Mouse (Mus musculus) heart, embryonic 12.5 days (tissue): Measurements from ENCODE around the gene Upf3a. TPM values are rescaled to one million over a fixed set of nuclear protein-coding genes. Genes with fewer than 3 reads are reported as not detected.
A peak's percentile ranks its signal among the peaks of the same experiment; 100 is the strongest.
"Not testable (repeated sequence)": the region's sequence is repeated elsewhere in the genome, so short reads cannot be mapped to it uniquely, and the experiment has no call there.

Experiments
- ATAC-seq: fragments of 200-750 bp; cut with Nextera tagmentation; 2 replicates; pipeline ENCODE4 v1.8.0; 2017; ENCODE audit warnings: moderate TSS enrichment, moderate library complexity; ENCODE audit not compliant: insufficient number of reproducible peaks, low FRiP score
- H3K27ac ChIP-seq: fragments of 300-500 bp; sonication (generic); 2 replicates; pipeline ENCODE4 v1.5.1; 2016; ENCODE audit warnings: mild to moderate bottlenecking, moderate library complexity; ENCODE audit not compliant: poor library complexity, severe bottlenecking
- H3K27me3 ChIP-seq: fragments of 300-500 bp; sonication (generic); replicated peaks from 2 replicates; pipeline ENCODE4 v1.6.1; 2016; ENCODE audit warnings: mild to moderate bottlenecking, moderate library complexity
- H3K36me3 ChIP-seq: fragments of 300-500 bp; sonication (generic); 2 replicates; pipeline ENCODE4 v1.6.1; 2016; ENCODE audit warnings: mild to moderate bottlenecking, moderate library complexity
- H3K4me1 ChIP-seq: fragments of 300-500 bp; sonication (generic); replicated peaks from 2 replicates; pipeline ENCODE4 v1.6.1; 2016; ENCODE audit warnings: mild to moderate bottlenecking
- H3K4me2 ChIP-seq: fragments of 300-500 bp; sonication (generic); 2 replicates; pipeline ENCODE4 v1.6.1; 2016; ENCODE audit warnings: mild to moderate bottlenecking, moderate library complexity
- H3K4me3 ChIP-seq: fragments of 300-500 bp; sonication (generic); 2 replicates; pipeline ENCODE4 v1.5.1; 2016; ENCODE audit warnings: mild to moderate bottlenecking
- H3K9ac ChIP-seq: fragments of 300-500 bp; sonication (generic); 2 replicates; pipeline ENCODE4 v1.6.1; 2016; ENCODE audit warnings: mild to moderate bottlenecking, moderate library complexity
- H3K9me3 ChIP-seq: fragments of 300-500 bp; sonication (generic); replicated peaks from 2 replicates; pipeline ENCODE4 v1.6.1; 2016; ENCODE audit warnings: mild to moderate bottlenecking, moderate library complexity
- WGBS: fragments of 180-500 bp; shearing (Covaris S2); methylation state at CpG from one replicate; pipeline ENCODE4 v1.1.7; 2016; 5-methylcytosine and 5-hydroxymethylcytosine counted together
- polyA plus RNA-seq: library from polyadenylated mRNA; unstranded; fragments of >200 nt; fragmentation: Nextera tagmentation; extraction: Ambion mirVana; gene quantifications from 2 replicates; pipeline ENCODE4 v1.2.1, GENCODE M21; 2016

Upf3a gene
- polyA plus RNA-seq, 1 experiment from 2014 or later, result 27.9 TPM

DNA sequence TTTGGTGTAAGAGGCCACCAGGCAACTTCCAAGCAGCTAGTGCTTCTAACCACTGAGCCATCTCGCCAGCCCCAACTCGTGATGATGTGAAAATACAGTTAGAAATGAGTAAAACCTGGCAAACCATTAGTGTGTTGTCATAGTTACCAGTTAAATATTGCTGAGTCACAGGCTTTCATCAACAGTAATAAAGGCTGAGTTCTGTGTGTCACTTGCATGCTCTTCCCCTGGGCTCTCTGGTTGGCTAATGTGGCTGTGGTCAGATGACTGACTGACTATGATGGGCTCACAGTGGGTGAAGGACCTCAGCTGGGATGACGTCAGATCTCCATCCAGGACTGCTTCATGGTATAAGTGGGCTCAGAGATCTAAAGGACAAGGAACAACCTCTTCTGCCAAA lies 4.9 kb upstream of the Upf3a start:
- Histone ChIP-seq H3K4me2 (no peak overlapping the region), H3K4me3 (no peak overlapping the region), H3K9me3 (no peaks in the 10 kb centered on the region), H3K27me3 (no peaks in the 10 kb centered on the region), H3K9ac (no peak overlapping the region), H3K27ac (no peak overlapping the region), H3K4me1 (peaks cover 7% of the 10 kb centered on the region), H3K36me3 (peaks cover 57% of the 10 kb centered on the region)
- 84% methylated on average over 3 of the region's 3 CpGs for WGBS
- ATAC-seq, result no peak

DNA sequence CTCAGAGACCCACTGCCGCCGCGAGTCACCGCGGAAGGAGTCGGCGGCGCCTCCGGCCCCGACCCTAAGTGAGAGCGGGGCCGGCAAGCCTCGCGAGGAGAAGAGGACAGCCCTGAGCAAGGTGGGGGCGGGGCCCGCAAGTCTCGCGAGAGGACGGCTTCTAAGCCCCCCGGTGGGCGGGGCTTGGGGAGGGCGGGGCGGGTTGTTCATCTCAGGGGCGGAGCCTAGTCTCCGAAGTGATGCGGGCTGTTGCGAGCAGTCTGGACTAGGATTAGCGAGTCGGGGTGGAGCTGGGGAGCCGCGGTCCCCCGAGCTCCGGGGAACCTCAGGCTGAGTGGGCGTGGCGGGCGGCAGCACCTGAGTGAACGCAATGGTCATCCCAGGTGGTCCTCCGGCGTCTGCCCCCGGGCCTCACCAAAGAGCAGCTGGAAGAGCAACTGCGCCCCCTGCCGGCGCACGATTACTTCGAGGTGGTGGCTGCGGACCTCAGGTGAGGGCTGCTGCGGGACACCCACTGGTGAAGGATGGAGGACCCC lies 417 bp downstream of the Upf3a start:
- ATAC-seq, result peak; percentile 96
- Histone ChIP-seq H3K4me1 (peaks cover 11% of the 10 kb centered on the region), H3K27ac (peak overlapping the region; percentile 94), H3K36me3 (peaks cover 39% of the 10 kb centered on the region), H3K27me3 (no peaks in the 10 kb centered on the region), H3K9ac (peak overlapping the region; percentile 84), H3K4me3 (peak overlapping the region; percentile 81), H3K4me2 (peak overlapping the region; percentile 77), H3K9me3 (no peaks in the 10 kb centered on the region)
- under 1% methylated on average over 45 of the region's 47 CpGs for WGBS

DNA sequence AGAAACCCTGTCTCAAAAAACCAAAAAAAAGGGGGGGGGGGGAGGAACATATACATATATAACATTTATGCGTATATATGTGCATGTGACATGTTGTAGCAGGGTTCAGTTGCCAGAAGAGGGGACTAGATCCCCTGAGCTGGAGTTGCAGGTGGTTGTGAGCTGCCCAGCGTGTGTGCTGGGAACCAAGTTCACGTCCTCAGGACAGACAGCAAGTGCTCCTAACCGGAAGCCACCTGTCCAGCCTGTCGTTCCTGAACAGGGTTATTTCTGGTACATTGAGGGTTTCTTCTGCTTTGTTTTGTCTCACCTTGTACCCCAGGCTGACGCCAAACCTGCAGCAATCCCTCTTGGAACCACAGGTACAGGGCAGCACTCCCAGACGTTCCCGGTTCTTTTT lies 4.2 kb downstream of the Upf3a start:
- WGBS, result 94% methylated on average over 8 of the region's 8 CpGs

DNA sequence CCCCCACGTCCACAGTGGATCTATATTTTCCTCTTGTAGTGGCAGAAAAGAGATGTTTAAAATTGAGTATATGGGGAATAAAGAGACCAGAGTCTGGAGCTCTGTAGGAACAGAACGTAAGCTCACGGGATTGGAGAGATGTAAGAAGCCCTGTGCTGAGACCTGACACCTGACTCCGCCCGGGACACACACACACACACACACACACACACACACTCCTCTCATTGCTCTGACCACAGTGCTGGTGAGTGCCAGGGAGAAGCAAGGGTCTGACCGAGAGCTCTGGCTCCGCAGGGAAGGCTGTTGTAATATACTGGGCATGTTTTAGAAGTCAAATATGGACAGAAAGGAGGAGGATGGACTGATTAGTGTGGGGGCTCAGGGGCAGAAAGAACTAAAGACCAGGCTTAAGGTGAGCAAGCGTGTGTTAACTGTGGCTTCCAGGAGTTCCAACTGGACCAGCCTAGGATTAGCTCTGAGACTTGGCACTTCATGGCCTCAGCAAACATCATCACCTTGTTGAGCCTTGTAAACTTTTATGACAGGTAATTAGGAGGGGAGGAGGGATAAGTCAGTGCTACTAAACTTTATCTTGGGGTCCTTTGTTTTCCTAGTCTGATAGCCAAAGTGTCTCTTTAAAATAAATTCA lies 7.8 kb downstream of the Upf3a start:
- Histone ChIP-seq H3K36me3 (peaks cover 79% of the 10 kb centered on the region), H3K27me3 (no peaks in the 10 kb centered on the region), H3K9ac (no peak overlapping the region), H3K9me3 (no peaks in the 10 kb centered on the region), H3K4me1 (no peaks in the 10 kb centered on the region), H3K27ac (no peak overlapping the region), H3K4me2 (no peak overlapping the region), H3K4me3 (no peak overlapping the region)
- no peak for ATAC-seq
- WGBS, result 88% methylated on average over 8 of the region's 8 CpGs

More for the DNA sequence above, 4.2 kb downstream of the Upf3a start:
- H3K9ac ChIP-seq, result no peak overlapping the region
- no peak overlapping the region for H3K27ac ChIP-seq
- H3K4me3 ChIP-seq, result no peak overlapping the region
- H3K36me3 ChIP-seq, result peaks cover 55% of the 10 kb centered on the region
- H3K9me3 ChIP-seq, result no peaks in the 10 kb centered on the region
- no peak for ATAC-seq
- H3K27me3 ChIP-seq, result no peaks in the 10 kb centered on the region
- peaks cover 7% of the 10 kb centered on the region for H3K4me1 ChIP-seq
- no peak overlapping the region for H3K4me2 ChIP-seq

DNA sequence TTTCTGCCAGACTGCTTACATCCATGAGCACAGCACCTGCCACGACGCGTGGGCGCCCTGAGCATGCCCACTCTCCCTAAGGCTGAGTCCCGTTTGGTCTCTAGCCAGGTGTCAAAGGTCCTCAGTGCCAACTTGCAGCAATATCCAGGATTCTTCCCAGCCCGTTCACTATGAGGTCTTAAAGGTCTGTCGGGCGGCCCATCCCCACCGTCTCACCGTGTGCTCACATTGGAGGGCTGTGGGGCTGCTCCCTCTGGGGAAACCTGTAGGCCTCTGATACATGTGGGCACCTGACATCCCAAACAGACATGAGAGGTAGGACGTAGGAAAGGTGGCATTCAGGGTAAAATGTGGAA lies 8.3 kb downstream of the Upf3a start:
- Histone ChIP-seq H3K27ac (no peak overlapping the region), H3K4me2 (no peak overlapping the region), H3K9ac (no peak overlapping the region), H3K27me3 (no peaks in the 10 kb centered on the region), H3K36me3 (peaks cover 80% of the 10 kb centered on the region), H3K4me1 (no peaks in the 10 kb centered on the region), H3K9me3 (no peaks in the 10 kb centered on the region), H3K4me3 (no peak overlapping the region)
- no peak for ATAC-seq
- WGBS, result 93% methylated on average over 11 of the region's 11 CpGs

DNA sequence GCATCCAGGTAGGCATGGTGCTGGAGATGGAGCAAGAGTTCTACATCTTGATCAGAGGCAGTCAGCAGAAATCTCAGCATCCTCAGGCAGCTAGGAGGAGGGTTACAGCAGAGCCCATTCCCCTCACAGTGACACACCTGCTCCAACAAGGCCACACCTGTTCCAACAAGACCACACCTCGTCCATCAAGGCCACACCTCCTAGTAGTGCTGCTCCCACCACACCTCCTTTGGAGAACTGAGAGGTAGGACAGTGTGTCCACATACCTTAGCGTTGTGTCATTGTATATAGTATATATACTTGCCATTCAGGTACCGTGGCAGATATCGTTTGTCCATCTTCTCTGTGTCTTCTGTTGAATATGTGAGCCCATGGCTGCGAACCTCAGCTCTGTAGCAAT lies 12.3 kb downstream of the Upf3a start:
- Histone ChIP-seq H3K36me3 (peaks cover 62% of the 10 kb centered on the region), H3K4me3 (no peak overlapping the region), H3K27me3 (no peaks in the 10 kb centered on the region), H3K9me3 (no peaks in the 10 kb centered on the region), H3K9ac (no peak overlapping the region), H3K27ac (no peak overlapping the region), H3K4me2 (no peak overlapping the region), H3K4me1 (peaks cover 4% of the 10 kb centered on the region; the same call in 1 of the 2 replicates)
- 94% methylated on average over 5 of the region's 5 CpGs for WGBS
- ATAC-seq, result no peak

DNA sequence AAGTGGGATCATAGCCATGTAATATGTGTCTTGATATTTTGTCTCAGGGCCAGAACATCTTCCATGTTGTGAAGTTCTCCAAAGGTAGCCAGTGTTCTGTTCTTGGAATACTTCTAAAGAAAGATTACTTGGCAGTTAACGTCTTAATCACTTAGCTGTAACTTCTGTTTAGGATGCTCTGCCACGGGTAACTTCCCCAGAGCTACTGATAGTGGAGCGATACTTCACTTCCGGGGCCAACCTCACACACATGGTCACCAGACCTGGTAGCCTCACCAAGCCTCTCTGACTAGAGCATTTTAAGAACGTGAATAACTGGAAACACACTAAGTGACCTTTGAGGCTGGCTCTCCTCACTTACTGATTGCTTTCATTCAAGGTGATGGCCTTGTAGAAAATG lies 14.2 kb downstream of the Upf3a start:
- H3K4me2 ChIP-seq, result no peak overlapping the region
- H3K9me3 ChIP-seq, result no peaks in the 10 kb centered on the region
- no peak overlapping the region for H3K27ac ChIP-seq
- H3K4me1 ChIP-seq, result peaks cover 4% of the 10 kb centered on the region; the same call in 1 of the 2 replicates
- peaks cover 44% of the 10 kb centered on the region for H3K36me3 ChIP-seq
- no peak for ATAC-seq
- no peak overlapping the region for H3K9ac ChIP-seq
- no peaks in the 10 kb centered on the region for H3K27me3 ChIP-seq
- 84% methylated on average over 5 of the region's 5 CpGs for WGBS
- no peak overlapping the region for H3K4me3 ChIP-seq

DNA sequence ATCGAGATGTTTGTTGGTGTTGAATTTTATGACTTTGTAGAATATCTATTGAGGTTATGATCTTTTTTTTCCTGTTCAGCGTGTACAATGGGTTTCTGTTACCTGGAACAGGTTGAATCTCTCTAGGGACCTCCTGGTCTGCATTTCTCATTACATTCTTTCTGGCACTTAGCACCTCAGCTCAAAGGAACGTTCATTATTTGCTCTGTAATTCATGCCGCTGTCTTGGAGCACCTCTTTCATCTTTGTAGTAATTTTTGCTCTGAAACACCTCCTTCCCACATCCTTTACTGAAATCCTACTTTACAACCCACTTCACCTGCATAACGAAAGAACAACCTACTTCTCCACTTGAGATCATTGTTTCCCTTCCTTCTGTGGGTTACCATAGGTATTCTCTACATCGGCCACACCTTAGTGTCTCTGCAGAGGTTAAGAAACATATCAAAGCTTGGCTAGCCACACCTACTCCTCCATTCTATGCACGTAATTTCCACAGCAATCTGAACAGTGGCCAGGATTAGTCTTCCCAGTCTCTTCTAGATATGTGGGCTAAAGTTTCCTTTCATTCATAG lies 43.3 kb downstream of the Upf3a start:
- ATAC-seq, result no peak
- 64% methylated on average over 7 of the region's 7 CpGs for WGBS
- H3K9me3 ChIP-seq, result no peaks in the 10 kb centered on the region

DNA sequence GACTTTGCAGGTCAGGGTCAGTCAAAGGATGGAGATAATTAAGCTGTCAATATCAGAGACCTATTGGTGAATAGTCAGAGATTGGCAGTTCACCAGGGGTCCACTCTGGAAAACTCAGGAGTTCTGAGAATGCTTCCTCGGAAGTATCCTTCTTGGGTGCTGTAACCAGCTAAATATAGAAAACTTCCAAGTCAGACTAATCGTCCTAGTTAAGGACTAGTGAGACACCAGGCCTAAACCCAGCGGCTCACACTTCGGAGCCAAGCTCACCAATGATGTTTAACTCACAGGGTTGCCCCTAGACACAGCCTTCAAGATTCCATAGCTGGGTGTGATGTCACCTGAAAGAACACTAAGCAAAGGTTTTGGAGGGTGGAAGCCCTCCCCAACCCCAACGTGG lies 52.9 kb downstream of the Upf3a start, which contains the start of gene AF366264:
Gene AF366264, minus strand, starts transcription at position 101 of the 400 bp plus-strand sequence.
- not testable (repeated sequence) for H3K4me1 ChIP-seq, ATAC-seq, H3K27me3 ChIP-seq, H3K4me3 ChIP-seq, H3K9me3 ChIP-seq, H3K36me3 ChIP-seq, H3K4me2 ChIP-seq, H3K27ac ChIP-seq, H3K9ac ChIP-seq
- 74% methylated on average over 5 of the region's 5 CpGs for WGBS

More for the DNA sequence above, 43.3 kb downstream of the Upf3a start:
- Histone ChIP-seq H3K9ac (no peak overlapping the region), H3K27ac (no peak overlapping the region), H3K4me2 (no peak overlapping the region), H3K4me3 (no peak overlapping the region), H3K36me3 (no peaks in the 10 kb centered on the region), H3K4me1 (no peaks in the 10 kb centered on the region), H3K27me3 (no peaks in the 10 kb centered on the region)

DNA sequence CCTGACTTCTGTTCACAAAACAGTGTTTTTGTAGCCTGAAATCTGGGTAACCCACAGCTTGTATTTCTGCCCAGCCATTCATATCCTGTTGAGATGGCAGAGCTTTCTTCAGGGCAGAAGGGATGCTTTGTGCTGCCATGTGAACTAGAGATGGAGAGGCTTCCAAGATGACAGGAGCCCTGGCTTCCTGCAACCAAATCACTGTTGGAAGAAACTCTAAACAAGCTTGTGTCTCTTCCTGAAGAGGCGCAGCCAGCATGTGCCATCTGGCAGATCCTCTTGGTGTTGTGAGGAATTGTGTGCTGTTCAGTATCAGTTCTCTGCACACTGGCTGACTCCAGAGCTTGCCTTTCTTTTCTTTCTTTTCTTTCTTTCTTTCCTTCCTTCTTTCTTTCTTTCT lies 57.9 kb downstream of the Upf3a start:
- not testable (repeated sequence) for H3K4me2 ChIP-seq, H3K9me3 ChIP-seq, H3K4me1 ChIP-seq, H3K36me3 ChIP-seq, H3K9ac ChIP-seq, H3K27ac ChIP-seq, ATAC-seq, H3K27me3 ChIP-seq, H3K4me3 ChIP-seq
- WGBS, result 72% methylated on average over 1 of the region's 1 CpGs
